Mouse (Mus musculus) olfactory bulb, adult 2 months (tissue): ENCODE data around the gene Phox2a.

Experiments
- CTCF ChIP-seq: fragments of 200-500 bp; IDR thresholded peaks from 2 replicates; pipeline ENCODE4 v1.5.1; 2012; ENCODE audit warnings: low read depth, mild to moderate bottlenecking, low read length, moderate library complexity; ENCODE audit not compliant: insufficient read depth
- POLR2A ChIP-seq: fragments of 200-500 bp; IDR thresholded peaks from 2 replicates; pipeline ENCODE4 v1.6.1; 2012; ENCODE audit warnings: mild to moderate bottlenecking, low read depth, low read length, moderate library complexity; ENCODE audit not compliant: insufficient read depth

DNA sequence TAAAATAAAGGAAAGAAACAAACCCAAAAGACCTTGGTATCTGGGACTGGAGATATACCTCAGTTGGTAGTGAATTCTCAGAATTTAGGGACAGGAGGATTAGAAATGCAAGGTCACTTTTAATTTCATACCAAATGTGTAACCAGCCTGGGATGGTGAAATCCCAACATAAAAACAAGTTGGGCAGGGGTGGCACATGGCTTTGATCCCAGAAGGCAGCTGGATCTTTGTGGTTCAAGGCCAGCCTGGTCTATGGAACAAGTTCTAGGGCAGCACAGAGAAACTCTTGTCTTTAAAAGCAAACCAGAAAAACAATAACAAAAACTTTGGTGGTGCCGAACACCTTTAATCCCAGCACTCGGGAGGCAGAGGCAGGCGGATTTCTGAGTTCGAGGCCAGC is 49.4 kb downstream of the Phox2a start:
- TF ChIP-seq CTCF, result no peak
- no peak for TF ChIP-seq POLR2A
